Mouse (Mus musculus) embryonic facial prominence, embryonic 12.5 days (tissue): Measurements from ENCODE around the gene Lhx6. TPM values are rescaled to one million over a fixed set of nuclear protein-coding genes. Genes with fewer than 3 reads are reported as not detected.
A peak's percentile ranks its signal among the peaks of the same experiment; 100 is the strongest.

ENCODE experiments used
- ATAC-seq: fragments of 200-750 bp; cut with Nextera tagmentation; 2 replicates; pipeline ENCODE4 v1.8.0; 2017; ENCODE audit not compliant: insufficient number of reproducible peaks, insufficient read depth, low FRiP score, low TSS enrichment
- H3K27ac ChIP-seq: fragments of 300-500 bp; sonication (generic); 2 replicates; pipeline ENCODE4 v1.5.1; 2016; ENCODE audit warnings: mild to moderate bottlenecking
- H3K27me3 ChIP-seq: fragments of 300-500 bp; sonication (generic); 2 replicates; pipeline ENCODE4 v1.6.1; 2016; ENCODE audit warnings: mild to moderate bottlenecking, moderate library complexity
- H3K36me3 ChIP-seq: fragments of 300-500 bp; sonication (generic); 2 replicates; pipeline ENCODE4 v1.6.1; 2016; ENCODE audit warnings: mild to moderate bottlenecking
- H3K4me1 ChIP-seq: fragments of 300-500 bp; sonication (generic); 2 replicates; pipeline ENCODE4 v1.6.1; 2016
- H3K4me2 ChIP-seq: fragments of 300-500 bp; sonication (generic); replicated peaks from 2 replicates; pipeline ENCODE4 v1.6.1; 2016; ENCODE audit warnings: mild to moderate bottlenecking, moderate library complexity
- H3K4me3 ChIP-seq: fragments of 300-500 bp; sonication (generic); 2 replicates; pipeline ENCODE4 v1.5.1; 2016; ENCODE audit warnings: mild to moderate bottlenecking
- H3K9ac ChIP-seq: fragments of 300-500 bp; sonication (generic); 2 replicates; pipeline ENCODE4 v1.6.1; 2016; ENCODE audit warnings: mild to moderate bottlenecking, moderate library complexity
- H3K9me3 ChIP-seq: fragments of 300-500 bp; sonication (generic); 2 replicates; pipeline ENCODE4 v1.6.1; 2016; ENCODE audit warnings: mild to moderate bottlenecking, moderate library complexity
- WGBS: fragments of 180-500 bp; shearing (Covaris S2); methylation state at CpG from one replicate; pipeline ENCODE4 v1.1.7; 2016; 5-methylcytosine and 5-hydroxymethylcytosine counted together
- polyA plus RNA-seq: library from polyadenylated mRNA; unstranded; fragments of >200 nt; fragmentation: Nextera tagmentation; extraction: Ambion mirVana; gene quantifications from 2 replicates; pipeline ENCODE4 v1.2.1, GENCODE M21; 2016

Gene Lhx6
- polyA plus RNA-seq, 1 experiment from 2014 or later: 15.5 TPM

- no peak overlapping the region for H3K27ac ChIP-seq
- H3K9ac ChIP-seq: no peak overlapping the region
- H3K36me3 ChIP-seq: no peaks in the 10 kb centered on the region
- ATAC-seq: peak; percentile 62; the same call in 1 of the 2 replicates
- no peak overlapping the region for H3K4me2 ChIP-seq
- 23% methylated on average over 3 of the region's 3 CpGs for WGBS
- H3K27me3 ChIP-seq: no peaks in the 10 kb centered on the region
- H3K4me1 ChIP-seq: no peaks in the 10 kb centered on the region
- H3K9me3 ChIP-seq: no peaks in the 10 kb centered on the region
- H3K4me3 ChIP-seq: no peak overlapping the region
Observed at GRCm38 (mm10) chr2:36056248-36056647, 49.0 kb downstream of the Lhx6 start.

GRCm38 (mm10) chr2:36053249-36053648 lies 52.0 kb downstream of the Lhx6 start:
- Histone ChIP-seq H3K27ac (no peak overlapping the region), H3K36me3 (no peaks in the 10 kb centered on the region), H3K4me2 (no peak overlapping the region), H3K9ac (no peak overlapping the region), H3K27me3 (no peaks in the 10 kb centered on the region), H3K4me1 (peaks cover 8% of the 10 kb centered on the region), H3K9me3 (no peaks in the 10 kb centered on the region), H3K4me3 (no peak overlapping the region)
- ATAC-seq: no peak
- 77% methylated on average over 3 of the region's 3 CpGs for WGBS

GRCm38 (mm10) chr2:36049567-36049954 lies 55.6 kb downstream of the Lhx6 start:
- 0 out of 2 replicates have a peak, but pooled peaks cover 5% of the 10 kb centered on the region for H3K36me3 ChIP-seq
- peak; percentile 30; the same call in 1 of the 2 replicates for ATAC-seq
- WGBS: 46% methylated on average over 10 of the region's 10 CpGs
- no peaks in the 10 kb centered on the region for H3K9me3 ChIP-seq
- H3K4me1 ChIP-seq: peaks cover 11% of the 10 kb centered on the region
- H3K4me2 ChIP-seq: peak overlapping the region; percentile 85
- H3K9ac ChIP-seq: no peak overlapping the region
- no peak overlapping the region for H3K27ac ChIP-seq
- H3K4me3 ChIP-seq: peak overlapping the region; percentile 88
- no peaks in the 10 kb centered on the region for H3K27me3 ChIP-seq

- under 1% methylated on average over 44 of the region's 44 CpGs for WGBS
- H3K27me3 ChIP-seq: no peaks in the 10 kb centered on the region
- ATAC-seq: peak; percentile 92
- peaks cover 5% of the 10 kb centered on the region; the same call in 1 of the 2 replicates for H3K36me3 ChIP-seq
- peak within 1 kb of the TSS; percentile 85 for H3K4me2 ChIP-seq
- peaks cover 11% of the 10 kb centered on the region for H3K4me1 ChIP-seq
- H3K9me3 ChIP-seq: no peaks in the 10 kb centered on the region
- H3K4me3 ChIP-seq: peak within 1 kb of the TSS; percentile 88
- peak within 1 kb of the TSS; percentile 82 for H3K9ac ChIP-seq
- no peak within 1 kb of the TSS for H3K27ac ChIP-seq
Observed at GRCm38 (mm10) chr2:36048748-36049566, 56.3 kb downstream of the Lhx6 start, which contains the start of the genes Ndufa8 and Morn5. Gene Ndufa8, minus strand, starts transcription at chr2:36049406. Gene Morn5, plus strand, starts transcription at chr2:36049458.

GRCm38 (mm10) chr2:36048164-36048563 lies 57.0 kb downstream of the Lhx6 start:
- ATAC-seq: no peak
- Histone ChIP-seq H3K4me2 (peak overlapping the region; percentile 85), H3K4me3 (peak overlapping the region; percentile 88), H3K27ac (no peak overlapping the region), H3K27me3 (no peaks in the 10 kb centered on the region), H3K36me3 (peaks cover 13% of the 10 kb centered on the region), H3K4me1 (peaks cover 11% of the 10 kb centered on the region), H3K9me3 (no peaks in the 10 kb centered on the region), H3K9ac (peak overlapping the region; percentile 82)
- WGBS: 72% methylated on average over 8 of the region's 8 CpGs

GRCm38 (mm10) chr2:36040872-36041271 lies 64.3 kb downstream of the Lhx6 start:
- peaks cover 50% of the 10 kb centered on the region for H3K36me3 ChIP-seq
- ATAC-seq: no peak

GRCm38 (mm10) chr2:36039297-36039985 lies 65.8 kb downstream of the Lhx6 start:
- H3K27me3 ChIP-seq: no peaks in the 10 kb centered on the region
- no peak for ATAC-seq
- 0 out of 2 replicates have a peak, but pooled peaks cover 6% of the 10 kb centered on the region for H3K4me1 ChIP-seq
- no peak overlapping the region for H3K4me2 ChIP-seq
- H3K27ac ChIP-seq: no peak overlapping the region
- no peak overlapping the region for H3K4me3 ChIP-seq
- H3K36me3 ChIP-seq: peaks cover 60% of the 10 kb centered on the region
- H3K9me3 ChIP-seq: no peaks in the 10 kb centered on the region
- no peak overlapping the region for H3K9ac ChIP-seq
- WGBS: 67% methylated on average over 7 of the region's 7 CpGs

More at GRCm38 (mm10) chr2:36040872-36041271, 64.3 kb downstream of the Lhx6 start:
- WGBS: 69% methylated on average over 1 of the region's 1 CpGs
- H3K27me3 ChIP-seq: no peaks in the 10 kb centered on the region
- H3K4me2 ChIP-seq: no peak overlapping the region
- no peak overlapping the region for H3K27ac ChIP-seq
- 0 out of 2 replicates have a peak, but pooled peaks cover 6% of the 10 kb centered on the region for H3K4me1 ChIP-seq
- H3K9ac ChIP-seq: no peak overlapping the region
- no peaks in the 10 kb centered on the region for H3K9me3 ChIP-seq
- no peak overlapping the region for H3K4me3 ChIP-seq

- ATAC-seq: no peak
- Histone ChIP-seq H3K9me3 (0 out of 2 replicates have a peak, but pooled peaks cover 7% of the 10 kb centered on the region), H3K4me3 (no peak overlapping the region), H3K9ac (no peak overlapping the region), H3K36me3 (peaks cover 45% of the 10 kb centered on the region), H3K4me1 (no peaks in the 10 kb centered on the region), H3K27me3 (no peaks in the 10 kb centered on the region), H3K4me2 (no peak overlapping the region), H3K27ac (no peak overlapping the region)
- 73% methylated on average over 11 of the region's 11 CpGs for WGBS
Observed at GRCm38 (mm10) chr2:36035413-36036081, 69.7 kb downstream of the Lhx6 start.

- Histone ChIP-seq H3K27me3 (no peaks in the 10 kb centered on the region), H3K4me1 (no peaks in the 10 kb centered on the region), H3K4me2 (no peak overlapping the region), H3K4me3 (no peak overlapping the region), H3K27ac (no peak overlapping the region), H3K9ac (no peak overlapping the region), H3K36me3 (peaks cover 45% of the 10 kb centered on the region), H3K9me3 (0 out of 2 replicates have a peak, but pooled peaks cover 7% of the 10 kb centered on the region)
- ATAC-seq: no peak
- WGBS: 87% methylated on average over 7 of the region's 7 CpGs
Observed at GRCm38 (mm10) chr2:36034898-36035297, 70.3 kb downstream of the Lhx6 start.

GRCm38 (mm10) chr2:36033966-36034365 lies 71.2 kb downstream of the Lhx6 start:
- Histone ChIP-seq H3K27ac (no peak overlapping the region), H3K4me1 (no peaks in the 10 kb centered on the region), H3K27me3 (no peaks in the 10 kb centered on the region), H3K9ac (no peak overlapping the region), H3K4me2 (no peak overlapping the region), H3K4me3 (no peak overlapping the region), H3K9me3 (0 out of 2 replicates have a peak, but pooled peaks cover 7% of the 10 kb centered on the region), H3K36me3 (peaks cover 37% of the 10 kb centered on the region)
- 67% methylated on average over 7 of the region's 7 CpGs for WGBS
- ATAC-seq: no peak

GRCm38 (mm10) chr2:36032884-36033283 lies 72.3 kb downstream of the Lhx6 start:
- H3K27me3 ChIP-seq: no peaks in the 10 kb centered on the region
- no peak overlapping the region for H3K4me3 ChIP-seq
- no peak overlapping the region for H3K9ac ChIP-seq
- ATAC-seq: no peak
- H3K4me2 ChIP-seq: no peak overlapping the region
- 0 out of 2 replicates have a peak, but pooled peaks cover 7% of the 10 kb centered on the region for H3K9me3 ChIP-seq
- H3K27ac ChIP-seq: no peak overlapping the region
- peaks cover 28% of the 10 kb centered on the region for H3K36me3 ChIP-seq
- WGBS: 81% methylated on average over 7 of the region's 7 CpGs
- no peaks in the 10 kb centered on the region for H3K4me1 ChIP-seq
